Mouse (Mus musculus): Measurements from ENCODE around the gene Spic. TPM values are rescaled to one million over a fixed set of nuclear protein-coding genes. Genes with fewer than 3 reads are reported as not detected.
A peak's percentile ranks its signal among the peaks of the same experiment; 100 is the strongest.
"Not testable (repeated sequence)": the region's sequence is repeated elsewhere in the genome, so short reads cannot be mapped to it uniquely, and the experiment has no call there.

The Spic gene
- not detected for total RNA-seq (2022)

DNA sequence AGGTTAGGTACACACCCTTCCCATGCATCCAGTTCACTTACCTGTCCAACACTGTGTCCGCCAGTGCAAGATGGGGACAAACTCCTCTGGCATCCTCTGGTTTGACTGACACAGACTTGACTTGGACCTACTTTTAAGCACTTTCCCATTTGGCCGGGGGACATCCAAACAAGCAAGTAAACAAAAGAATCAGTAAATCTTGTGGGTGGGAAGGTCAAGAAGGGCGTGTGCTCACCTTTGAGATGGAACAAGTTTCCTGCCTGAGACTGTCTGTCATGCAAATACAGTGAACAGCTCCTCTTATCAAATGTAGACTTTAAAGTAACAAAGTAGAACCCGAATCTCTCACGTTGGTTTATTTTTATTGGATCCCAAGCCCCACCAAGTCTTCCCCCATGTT lies at the start of gene Spic:
Gene Spic, minus strand, starts transcription at position 91 of the 400 bp plus-strand sequence.
- no peak for DNase-seq (ENCODE audit: low spot score in 2 of 2)

DNA sequence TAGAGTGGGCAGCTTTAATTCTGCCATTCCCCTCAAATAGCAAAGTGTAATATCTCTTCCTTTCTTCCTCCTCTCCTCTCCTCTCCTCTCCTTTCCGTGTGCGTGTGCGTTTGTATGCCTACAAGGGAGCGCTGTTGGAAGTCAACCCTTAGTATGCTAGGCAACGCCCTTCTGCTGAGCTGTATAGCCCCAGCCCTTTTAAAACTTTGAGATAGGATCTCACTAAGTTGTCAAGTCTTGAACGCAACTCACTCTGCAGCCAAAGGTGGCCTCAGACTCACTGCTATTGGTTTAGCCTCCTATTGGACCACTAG lies 47.5 kb upstream of the Spic start:
- no peak for DNase-seq (ENCODE audit: low spot score in 2 of 2)

GRCm38 (mm10) chr10:88731496-88732308 lies 46.9 kb upstream of the Spic start:
- no peak for DNase-seq (ENCODE audit: low spot score in 2 of 2)

DNA sequence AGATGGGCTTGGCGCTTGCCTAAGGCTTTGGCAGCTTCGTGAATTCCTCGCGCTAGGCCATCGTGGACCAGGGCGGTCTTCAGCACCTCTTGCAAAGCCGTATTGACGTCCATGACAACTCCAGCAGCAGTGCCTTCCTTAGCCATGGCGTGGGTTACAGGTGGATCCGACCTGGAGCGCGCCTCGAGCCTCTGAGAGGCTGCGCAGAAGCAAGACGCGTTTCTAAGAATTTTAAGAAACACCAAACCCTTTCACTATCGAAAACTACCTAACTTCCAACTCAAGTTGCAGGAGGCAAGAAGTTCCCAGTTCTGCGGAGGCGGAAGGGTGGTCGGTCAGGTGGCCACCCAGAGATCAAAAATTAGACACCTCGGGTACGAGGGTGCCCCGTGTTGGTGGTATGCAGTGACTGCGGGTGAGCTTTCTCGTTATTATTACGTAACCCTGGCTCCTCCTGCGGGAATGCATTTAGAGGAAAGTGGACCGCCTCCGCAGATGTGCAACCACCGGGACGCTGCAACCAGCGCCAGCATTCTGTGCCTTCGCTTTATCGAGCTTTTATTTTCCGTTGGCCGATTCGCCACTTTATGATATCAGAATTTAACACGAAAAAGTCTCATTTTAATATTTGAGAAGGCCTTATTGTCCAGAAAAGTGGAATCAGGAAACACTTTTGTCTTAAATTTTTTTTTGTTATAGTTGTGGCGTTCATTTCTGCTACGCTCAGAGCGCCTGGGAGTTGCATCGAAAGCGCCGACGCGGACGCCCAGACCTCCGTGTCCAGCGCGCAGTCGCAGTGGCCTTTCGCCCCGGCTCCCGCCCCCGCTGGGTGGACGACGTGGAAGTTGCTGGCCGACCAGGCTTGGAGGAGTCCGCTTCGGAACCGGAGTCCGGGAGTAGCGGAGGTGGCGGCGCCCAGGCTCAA lies 46.0 kb upstream of the Spic start, which contains the start of gene Arl1:
Gene Arl1, plus strand, starts transcription at position 288 of the 925 bp plus-strand sequence.
- DNase-seq (ENCODE audit: low spot score in 2 of 2) = peak; percentile 86 to 89

DNA sequence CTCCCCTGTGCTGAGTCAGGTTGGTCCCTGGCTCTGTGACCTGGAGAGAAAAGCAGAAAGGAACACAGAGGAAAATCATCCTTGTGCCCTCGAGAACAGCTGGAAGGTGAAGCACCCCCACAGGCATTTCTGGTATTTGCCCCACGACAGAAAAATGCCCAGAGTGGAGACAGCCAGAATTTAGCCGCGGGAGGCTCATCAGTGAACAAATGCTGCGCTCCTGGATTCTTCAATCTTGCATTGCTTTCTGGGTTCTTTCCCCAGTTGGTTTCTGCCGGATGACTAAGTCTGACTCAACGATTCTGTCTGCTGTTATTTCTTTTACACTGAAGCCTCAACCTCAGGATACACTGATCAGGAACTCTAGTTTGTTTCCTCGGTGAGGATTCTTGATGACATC lies 43.4 kb upstream of the Spic start:
- no peak for DNase-seq (ENCODE audit: low spot score in 2 of 2)

DNA sequence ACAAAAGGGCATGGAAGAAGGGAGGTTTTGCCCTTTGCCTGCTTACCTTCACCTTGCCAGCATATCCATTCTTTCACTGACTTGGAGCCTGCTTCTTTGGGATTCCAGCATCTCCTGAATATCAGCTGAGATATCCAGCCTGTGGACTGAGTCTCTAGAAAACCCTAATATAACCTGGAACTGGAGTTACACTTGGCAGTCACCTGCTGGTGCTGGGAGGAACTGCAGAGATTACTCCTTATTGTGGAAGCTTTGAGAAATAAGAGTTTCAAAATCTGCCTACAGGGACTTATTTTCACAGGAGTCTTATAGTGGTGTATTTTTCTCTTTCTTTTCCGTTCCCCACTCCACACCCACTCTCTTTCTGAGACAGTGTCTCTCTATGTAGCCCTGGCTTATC lies 42.3 kb upstream of the Spic start:
- DNase-seq (ENCODE audit: low spot score in 2 of 2) = no peak

GRCm38 (mm10) chr10:88725343-88725742 lies 40.5 kb upstream of the Spic start:
- no peak for DNase-seq (ENCODE audit: low spot score in 2 of 2)

DNA sequence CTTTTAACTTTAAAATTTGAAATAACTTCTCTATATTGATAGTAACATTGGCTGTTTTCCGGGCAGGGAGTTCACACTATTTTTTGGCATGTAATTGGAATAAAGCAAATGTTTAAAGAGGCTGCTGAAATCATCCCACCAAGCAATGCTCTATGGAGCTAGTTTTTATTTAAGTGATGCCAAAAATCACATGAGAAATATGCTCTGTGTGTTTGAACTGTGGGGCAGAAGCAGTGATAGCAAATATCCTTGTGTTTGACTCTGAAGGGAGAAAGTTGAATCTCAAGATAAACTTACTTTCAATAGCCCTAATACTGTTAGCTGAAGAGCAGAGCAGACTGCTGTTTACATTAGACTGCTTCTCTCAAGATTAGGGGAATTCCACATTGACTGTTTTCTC lies 34.8 kb upstream of the Spic start:
- no peak for DNase-seq (ENCODE audit: low spot score in 2 of 2)

DNA sequence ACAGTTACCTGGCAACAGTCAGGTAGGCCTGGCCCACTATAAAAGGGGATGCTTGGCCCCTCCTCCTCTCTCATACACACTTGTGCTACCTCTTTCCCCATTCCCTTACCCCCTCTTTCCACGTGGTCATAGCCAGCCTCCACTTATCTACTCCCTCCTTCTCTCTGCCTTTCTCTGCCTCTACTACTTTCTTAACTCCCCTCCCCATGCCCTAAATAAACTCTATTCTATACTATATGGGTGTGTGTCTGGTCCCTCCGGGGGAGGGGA lies 32.9 kb upstream of the Spic start:
- no peak for DNase-seq (ENCODE audit: low spot score in 2 of 2)

GRCm38 (mm10) chr10:88716986-88717755 lies 32.4 kb upstream of the Spic start:
- DNase-seq (ENCODE audit: low spot score in 2 of 2) = no peak

GRCm38 (mm10) chr10:88715621-88716020 lies 30.8 kb upstream of the Spic start:
- DNase-seq (ENCODE audit: low spot score in 2 of 2) = no peak

DNA sequence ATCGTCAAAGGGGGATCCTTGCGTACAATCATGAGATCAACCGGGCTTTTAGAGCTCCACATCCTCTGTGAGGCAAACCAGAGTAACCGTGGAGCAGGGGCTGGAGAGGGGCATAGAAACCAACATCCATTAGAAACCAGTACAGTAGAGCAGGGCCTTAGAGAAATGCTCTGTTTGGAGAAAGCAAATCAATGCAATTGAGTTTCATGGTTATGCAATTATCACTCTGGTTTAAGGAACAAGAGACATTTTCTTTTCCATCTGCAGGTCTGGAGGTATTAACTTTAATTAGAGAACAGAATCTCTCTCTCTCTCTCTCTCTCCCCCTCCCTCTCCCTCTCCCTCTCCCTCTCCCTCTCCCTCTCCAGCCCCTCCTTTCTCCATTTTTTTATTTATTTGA lies 29.9 kb upstream of the Spic start:
- no peak for DNase-seq (ENCODE audit: low spot score in 2 of 2)

GRCm38 (mm10) chr10:88712359-88712758 lies 27.5 kb upstream of the Spic start:
- no peak for DNase-seq (ENCODE audit: low spot score in 2 of 2)

DNA sequence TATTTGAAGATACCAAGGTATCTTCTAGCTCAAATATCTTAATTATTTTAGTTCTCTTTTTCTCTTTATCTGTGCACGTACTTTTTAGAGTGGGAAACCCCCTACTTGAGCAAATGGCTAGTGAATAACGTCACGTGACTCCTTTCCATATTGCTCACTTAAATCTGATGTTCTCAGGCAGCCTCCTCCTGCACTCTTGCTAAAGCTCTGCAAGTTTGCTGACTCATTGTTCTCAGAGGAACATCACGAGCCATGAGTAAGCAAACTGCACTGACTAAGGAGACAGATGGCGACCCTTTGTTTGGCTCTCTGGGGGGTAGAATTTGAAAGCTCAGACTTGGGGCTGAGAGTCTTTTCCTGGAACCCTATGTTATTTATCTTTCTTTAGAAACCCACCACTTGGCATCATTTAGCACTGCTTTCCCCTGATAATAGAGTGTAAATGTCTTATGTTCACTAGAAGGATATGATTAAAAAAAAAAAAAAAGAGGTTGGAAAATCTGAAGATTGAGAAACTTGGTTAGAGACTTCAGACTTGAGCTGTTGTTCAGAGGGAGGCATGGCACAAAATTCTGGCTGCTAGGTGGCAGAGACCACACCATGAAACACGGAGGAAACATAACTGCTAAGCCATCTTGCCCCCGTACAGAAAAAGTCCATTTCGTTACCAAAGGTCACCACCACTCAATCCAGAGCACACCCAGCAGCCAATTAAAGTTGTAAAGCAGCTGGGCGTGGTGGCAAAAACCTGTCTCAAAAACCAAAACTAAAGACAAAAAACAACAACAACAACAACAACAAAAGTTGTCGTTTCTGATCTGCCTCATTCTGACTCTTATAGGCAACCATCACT lies 24.1 kb upstream of the Spic start:
- no peak for DNase-seq (ENCODE audit: low spot score in 2 of 2)

- no peak for DNase-seq (ENCODE audit: low spot score in 2 of 2)
Observed at GRCm38 (mm10) chr10:88700938-88701337, 16.1 kb upstream of the Spic start.

DNA sequence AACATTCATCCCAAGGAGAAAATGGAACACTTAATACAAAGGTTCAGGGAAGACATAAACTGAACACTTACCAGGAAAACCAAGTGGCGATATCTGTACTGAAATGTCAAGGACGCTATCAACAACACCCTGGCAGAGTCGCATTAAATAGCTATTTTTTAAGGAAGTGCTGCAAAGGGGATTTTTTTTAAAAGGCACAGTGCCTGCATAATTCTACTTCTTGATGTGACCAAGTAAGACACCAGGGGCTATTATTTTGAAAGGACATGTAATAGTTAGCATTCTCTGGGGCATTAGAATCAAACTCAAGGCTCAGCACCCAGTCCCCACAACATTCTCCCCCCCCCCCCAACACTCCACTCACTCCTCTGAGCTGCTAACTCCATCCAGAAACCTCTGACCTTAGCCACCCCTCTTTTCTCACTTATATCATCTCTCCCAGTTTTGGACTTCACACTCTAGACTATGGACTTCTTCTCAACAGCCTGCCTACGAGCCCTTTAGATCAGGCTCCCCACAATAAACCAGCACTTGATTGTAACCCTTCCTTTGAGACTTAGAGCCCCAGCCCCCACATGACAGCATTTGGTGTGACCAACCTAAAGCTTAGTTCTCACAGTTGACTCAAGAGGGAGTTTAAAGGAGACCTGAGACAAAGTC lies 1.8 kb downstream of the Spic start:
- DNase-seq (ENCODE audit: low spot score in 2 of 2) = no peak

- DNase-seq (ENCODE audit: low spot score in 2 of 2) = no peak
Observed at GRCm38 (mm10) chr10:88672825-88673224, 12.0 kb downstream of the Spic start.

DNA sequence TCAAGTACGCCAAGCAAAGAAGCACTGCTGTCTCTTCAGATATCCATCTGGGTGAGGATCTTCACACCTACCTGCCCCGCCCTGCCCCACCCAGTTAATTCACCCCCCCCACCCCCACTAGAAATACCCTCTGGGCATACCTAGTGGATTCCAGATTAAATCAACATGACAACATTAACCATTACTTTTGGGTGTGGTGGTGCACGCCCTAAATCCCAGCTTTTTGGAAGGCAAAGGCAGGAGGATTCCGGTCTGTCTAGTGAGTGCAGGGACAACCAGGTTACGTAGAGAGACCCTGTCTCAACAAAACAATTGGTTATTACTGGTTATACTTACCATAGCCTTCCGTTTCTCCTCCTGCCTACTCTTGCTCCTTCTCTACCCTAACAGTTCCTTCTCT lies 12.7 kb downstream of the Spic start:
- no peak for DNase-seq (ENCODE audit: low spot score in 2 of 2)

- no peak for DNase-seq (ENCODE audit: low spot score in 2 of 2)
Observed at GRCm38 (mm10) chr10:88669719-88670118, 15.1 kb downstream of the Spic start.

GRCm38 (mm10) chr10:88663856-88664255 lies 21.0 kb downstream of the Spic start:
- DNase-seq (ENCODE audit: low spot score in 2 of 2) = not testable (repeated sequence)

DNA sequence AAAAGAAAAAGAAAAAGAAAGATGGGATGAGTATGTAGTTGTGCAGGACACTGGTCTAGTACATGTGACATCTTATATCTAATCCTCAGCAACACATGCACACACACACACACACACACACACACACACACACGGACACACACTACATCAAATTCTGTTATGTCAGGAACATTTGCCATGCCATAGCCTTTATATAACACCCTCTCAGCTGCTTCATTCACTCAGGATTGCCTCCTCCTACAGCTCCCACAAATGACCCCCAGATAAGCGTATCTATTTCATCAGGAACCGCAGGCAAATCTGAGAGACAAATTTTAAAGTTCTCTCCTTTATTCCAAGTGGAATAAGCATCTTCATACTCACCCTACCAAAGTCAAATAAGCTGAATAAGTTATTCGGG lies 25.9 kb downstream of the Spic start:
- DNase-seq (ENCODE audit: low spot score in 2 of 2) = no peak
